Mouse (Mus musculus) heart, adult 2 months (tissue): Measurements from ENCODE around the gene Pde4d.

Source experiments
- CTCF ChIP-seq: fragments of 200-600 bp; IDR thresholded peaks from 2 replicates; pipeline ENCODE4 v1.8.1; 2022; ENCODE audit warnings: antibody characterized with exemption, mild to moderate bottlenecking, moderate library complexity
- POLR2A ChIP-seq: fragments of 200-500 bp; IDR thresholded peaks from 2 replicates; pipeline ENCODE4 v1.6.1; 2011; ENCODE audit warnings: mild to moderate bottlenecking, low read depth, low read length, control low read depth; ENCODE audit not compliant: insufficient read depth

GRCm38 (mm10) chr13:108487066-108487465 lies 37.3 kb downstream of the Pde4d start:
- TF ChIP-seq POLR2A (no peak), CTCF (no peak)
